Mouse (Mus musculus) midbrain, embryonic 14.5 days (tissue): ENCODE measurements around the gene Tbl3. TPM values are rescaled to one million over a fixed set of nuclear protein-coding genes. Genes with fewer than 3 reads are reported as not detected.

Source experiments
- ATAC-seq: fragments of 200-750 bp; cut with Nextera tagmentation; 2 replicates; pipeline ENCODE4 v1.8.0; 2017; ENCODE audit warnings: moderate number of reproducible peaks, moderate library complexity; ENCODE audit not compliant: low FRiP score, low TSS enrichment
- DNase-seq: peaks from one replicate; pipeline ENCODE4 v3.0.0-alpha.2; 2015
- H3K27ac ChIP-seq: fragments of 300-500 bp; sonication (generic); replicated peaks from 2 replicates; pipeline ENCODE4 v1.5.1; 2014; ENCODE audit warnings: mild to moderate bottlenecking, low read depth, low read length, moderate library complexity
- H3K27me3 ChIP-seq: fragments of 300-500 bp; sonication (generic); 2 replicates; pipeline ENCODE4 v1.6.1; 2014; ENCODE audit warnings: low read length, control low read depth, mixed read lengths; ENCODE audit not compliant: control insufficient read depth, insufficient read depth
- H3K36me3 ChIP-seq: fragments of 300-500 bp; sonication (generic); 2 replicates; pipeline ENCODE4 v1.6.1; 2014; ENCODE audit warnings: low read length, control low read depth; ENCODE audit not compliant: control insufficient read depth, insufficient read depth
- H3K4me1 ChIP-seq: fragments of 300-500 bp; sonication (generic); 2 replicates; pipeline ENCODE4 v1.6.1; 2014; ENCODE audit warnings: mild to moderate bottlenecking, antibody characterized with exemption, low read length, control low read depth; ENCODE audit not compliant: control insufficient read depth, insufficient read depth
- H3K4me2 ChIP-seq: fragments of 300-500 bp; sonication (generic); 2 replicates; pipeline ENCODE4 v1.6.1; 2014; ENCODE audit warnings: mild to moderate bottlenecking, low read length, moderate library complexity
- H3K4me3 ChIP-seq: fragments of 300-500 bp; sonication (generic); replicated peaks from 2 replicates; pipeline ENCODE4 v1.5.1; 2014; ENCODE audit warnings: low read depth, low read length
- H3K9ac ChIP-seq: fragments of 300-500 bp; sonication (generic); replicated peaks from 2 replicates; pipeline ENCODE4 v1.6.1; 2014; ENCODE audit warnings: mild to moderate bottlenecking, low read length, moderate library complexity
- H3K9me3 ChIP-seq: fragments of 300-500 bp; sonication (generic); 2 replicates; pipeline ENCODE4 v1.6.1; 2016; ENCODE audit warnings: low read length, control low read depth, mixed read lengths; ENCODE audit not compliant: control insufficient read depth
- WGBS: fragments of 180-500 bp; shearing (Covaris S2); extraction: QIAGEN DNeasy Blood & Tissue Kit; methylation state at CpG from one replicate; pipeline ENCODE4 v1.1.7; 2014; 5-methylcytosine and 5-hydroxymethylcytosine counted together
- polyA plus RNA-seq: library from polyadenylated mRNA; unstranded; fragments of >200 nt; fragmentation: Nextera tagmentation; extraction: Ambion mirVana; gene quantifications from 2 replicates; pipeline ENCODE4 v1.2.1, GENCODE M21; 2014

The Tbl3 gene
- polyA plus RNA-seq, 1 experiment from 2014 or later = 73.0 TPM

DNA sequence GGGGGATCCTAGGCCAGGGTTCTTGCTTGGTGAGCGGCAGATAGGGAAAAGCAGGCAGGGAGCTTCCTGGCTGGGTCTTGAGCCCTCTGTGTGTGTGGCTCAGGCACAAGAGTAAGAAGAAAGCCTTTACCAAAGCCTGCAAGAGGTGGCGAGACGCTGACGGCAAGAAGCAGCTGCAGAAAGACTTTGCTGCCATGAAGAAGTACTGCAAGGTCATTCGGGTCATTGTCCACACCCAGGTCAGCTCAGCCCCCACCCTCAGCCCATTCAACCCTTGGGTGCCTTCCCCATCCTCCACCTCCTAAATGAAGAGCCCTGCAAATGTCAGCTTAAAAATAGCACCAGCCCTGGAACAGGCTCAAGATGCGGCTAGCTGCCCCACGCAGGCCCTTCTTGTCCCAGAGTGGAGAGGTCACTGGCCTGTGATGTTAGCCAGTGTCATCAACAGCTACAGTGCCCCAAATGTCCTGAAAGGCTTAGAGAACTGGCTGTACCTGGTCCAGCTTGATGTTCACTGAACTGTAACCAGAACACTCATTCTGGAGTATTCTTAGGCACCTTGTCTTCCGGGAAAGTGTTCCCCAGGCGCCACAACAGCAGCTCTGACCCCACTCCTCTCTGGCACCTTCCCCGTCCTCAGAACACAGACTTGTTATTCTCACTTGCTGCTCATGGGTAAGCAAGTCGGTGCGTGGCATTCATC is 24.9 kb upstream of the Tbl3 start:
- H3K9ac ChIP-seq = no peak overlapping the region
- 81% methylated on average over 12 of the region's 12 CpGs for WGBS
- H3K27ac ChIP-seq = no peak overlapping the region
- no peaks in the 10 kb centered on the region for H3K36me3 ChIP-seq
- H3K4me2 ChIP-seq = no peak overlapping the region
- DNase-seq (no peak), ATAC-seq (no peak)
- 0 out of 2 replicates have a peak, but pooled peaks cover 6% of the 10 kb centered on the region for H3K4me1 ChIP-seq
- H3K4me3 ChIP-seq = no peak overlapping the region
- H3K27me3 ChIP-seq = no peaks in the 10 kb centered on the region
- no peaks in the 10 kb centered on the region for H3K9me3 ChIP-seq

DNA sequence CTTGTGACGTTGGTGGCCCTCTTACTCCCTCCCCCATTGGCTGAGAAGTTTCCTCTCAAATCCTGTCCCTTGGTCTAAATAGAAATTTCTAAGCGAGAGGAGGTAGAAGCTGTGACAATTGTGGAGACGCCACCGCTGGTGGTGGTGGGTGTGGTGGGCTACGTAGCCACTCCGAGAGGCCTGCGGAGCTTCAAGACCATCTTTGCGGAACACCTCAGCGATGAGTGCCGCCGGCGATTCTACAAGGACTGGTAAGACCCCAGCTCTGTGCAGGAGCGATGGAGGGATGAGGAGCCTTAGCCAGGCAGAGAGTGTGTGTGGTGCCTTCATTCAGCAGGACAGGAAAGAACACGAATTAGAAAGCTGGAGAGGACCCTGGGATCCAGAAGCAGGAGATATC is 23.3 kb upstream of the Tbl3 start:
- no peaks in the 10 kb centered on the region for H3K4me1 ChIP-seq
- H3K36me3 ChIP-seq = no peaks in the 10 kb centered on the region
- no peak overlapping the region for H3K27ac ChIP-seq
- no peak overlapping the region for H3K4me2 ChIP-seq
- no peaks in the 10 kb centered on the region for H3K27me3 ChIP-seq
- no peak overlapping the region for H3K9ac ChIP-seq
- H3K4me3 ChIP-seq = no peak overlapping the region
- H3K9me3 ChIP-seq = no peaks in the 10 kb centered on the region
- WGBS = 85% methylated on average over 14 of the region's 14 CpGs
- DNase-seq (no peak), ATAC-seq (no peak)

DNA sequence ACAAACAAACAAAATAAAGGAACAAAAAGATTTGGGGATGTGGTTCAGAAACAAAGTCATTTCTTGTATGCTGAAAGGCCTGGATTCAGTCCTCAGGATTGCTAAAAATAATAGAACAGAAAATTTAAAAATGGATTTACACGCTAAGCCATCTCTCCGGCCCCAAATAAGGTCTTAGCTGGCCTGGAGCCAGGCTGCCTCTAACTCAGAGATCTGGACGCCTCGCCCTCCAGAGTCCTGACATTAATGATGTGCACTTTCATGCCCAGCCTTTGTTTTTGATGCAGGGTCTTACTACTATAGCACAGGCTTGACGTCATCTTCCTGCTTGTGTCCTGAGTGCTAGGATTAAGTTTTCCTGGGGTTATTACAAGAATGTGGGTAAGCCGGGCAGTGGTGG is 21.6 kb upstream of the Tbl3 start:
- Histone ChIP-seq H3K9me3 (no peaks in the 10 kb centered on the region), H3K36me3 (no peaks in the 10 kb centered on the region), H3K4me1 (no peaks in the 10 kb centered on the region), H3K4me2 (no peak overlapping the region), H3K27ac (no peak overlapping the region), H3K9ac (no peak overlapping the region), H3K27me3 (no peaks in the 10 kb centered on the region), H3K4me3 (no peak overlapping the region)
- ATAC-seq (no peak), DNase-seq (no peak)
- 78% methylated on average over 6 of the region's 6 CpGs for WGBS

DNA sequence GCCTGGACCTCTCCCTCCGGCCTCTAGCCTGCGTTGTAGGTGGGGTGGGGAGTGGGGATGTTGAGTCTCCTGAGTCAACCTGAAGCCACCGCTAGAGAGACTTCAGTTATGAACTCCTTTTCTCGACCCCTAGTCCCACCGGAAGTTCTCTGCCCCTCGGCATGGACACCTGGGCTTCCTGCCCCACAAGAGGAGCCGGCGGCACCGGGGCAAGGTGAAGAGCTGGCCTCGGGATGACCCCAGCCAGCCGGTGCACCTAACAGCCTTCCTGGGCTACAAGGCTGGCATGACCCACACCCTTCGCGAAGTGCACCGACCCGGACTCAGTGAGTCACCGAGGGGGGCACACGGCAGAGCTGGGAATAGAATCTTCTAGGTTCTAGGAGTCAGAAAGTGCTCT is 20.7 kb upstream of the Tbl3 start:
- 80% methylated on average over 17 of the region's 17 CpGs for whole genome bisulfite sequencing
- Histone ChIP-seq H3K4me1 (peaks cover 5% of the 10 kb centered on the region), H3K27me3 (no peaks in the 10 kb centered on the region), H3K4me3 (no peak overlapping the region), H3K4me2 (no peak overlapping the region), H3K36me3 (no peaks in the 10 kb centered on the region), H3K27ac (no peak overlapping the region), H3K9me3 (no peaks in the 10 kb centered on the region), H3K9ac (no peak overlapping the region)
- ATAC-seq = no peak
- no peak for DNase-seq

DNA sequence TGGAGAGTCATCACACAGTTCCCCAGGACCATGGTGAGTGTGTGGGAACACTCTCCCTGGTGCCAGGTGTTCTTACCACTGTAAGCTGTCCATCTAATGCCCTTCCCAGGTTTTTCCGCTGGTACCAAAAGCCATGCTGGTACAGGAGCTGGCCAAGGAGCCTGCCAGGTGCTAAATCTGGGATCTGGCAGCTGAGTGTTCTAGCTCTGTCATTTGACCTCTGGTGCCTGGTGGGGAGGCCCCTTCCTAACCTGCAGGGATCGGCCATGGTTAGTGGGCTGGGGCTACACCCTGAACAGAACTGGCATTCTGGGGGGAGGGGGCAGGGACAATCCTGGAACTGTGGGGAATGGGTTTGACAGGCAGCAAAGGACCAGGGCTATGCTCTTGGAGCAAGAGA is 20.2 kb upstream of the Tbl3 start, which contains the start of gene Rpl3l:
Gene Rpl3l (plus strand): TSS at position 203 of the 400 bp plus-strand sequence.
- Histone ChIP-seq H3K9ac (no peak within 1 kb of the TSS), H3K27me3 (no peaks in the 10 kb centered on the region), H3K9me3 (no peaks in the 10 kb centered on the region), H3K36me3 (peaks cover under 1% of the 10 kb centered on the region; the same call in 1 of the 2 replicates), H3K4me3 (no peak within 1 kb of the TSS), H3K4me1 (peaks cover 9% of the 10 kb centered on the region), H3K4me2 (no peak within 1 kb of the TSS), H3K27ac (no peak within 1 kb of the TSS)
- DNase-seq (no peak), ATAC-seq (no peak)
- 75% methylated on average over 2 of the region's 2 CpGs for WGBS

DNA sequence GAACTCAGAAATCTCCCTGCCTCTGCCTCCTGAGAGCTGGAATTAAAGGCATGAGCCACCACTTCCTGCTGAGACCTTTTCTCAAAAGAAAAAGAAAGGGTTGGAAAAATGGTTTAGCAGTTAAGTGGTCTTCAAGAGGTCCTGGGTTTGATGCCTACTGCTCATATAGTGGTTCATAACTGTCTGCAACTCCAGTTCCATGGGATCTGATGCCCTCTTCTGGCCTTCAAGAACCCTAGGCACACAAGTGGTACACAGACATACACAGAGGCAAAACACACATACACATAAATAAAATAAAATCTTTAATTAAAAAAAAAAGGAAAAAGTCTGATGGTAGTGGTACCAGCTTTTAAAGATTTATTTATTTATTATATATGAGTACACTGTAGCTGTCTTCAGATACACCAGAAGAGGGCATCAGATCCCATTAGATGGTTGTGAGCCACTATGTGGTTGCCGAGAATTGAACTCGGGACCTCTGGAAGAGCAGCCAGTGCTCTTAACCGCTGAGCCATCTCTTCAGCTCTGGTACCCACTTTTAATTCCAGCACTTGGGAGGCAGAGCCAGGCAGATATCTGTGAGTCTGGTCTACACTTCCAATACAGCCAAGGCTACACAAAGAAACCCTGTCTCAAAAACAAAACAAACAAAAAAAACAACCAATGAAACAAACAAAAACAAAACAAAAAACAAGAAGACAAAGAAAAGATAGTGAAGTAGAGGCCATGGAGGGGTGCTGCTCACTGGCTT is 18.4 kb upstream of the Tbl3 start:
- peaks cover 16% of the 10 kb centered on the region for H3K36me3 ChIP-seq
- DNase-seq = no peak

DNA sequence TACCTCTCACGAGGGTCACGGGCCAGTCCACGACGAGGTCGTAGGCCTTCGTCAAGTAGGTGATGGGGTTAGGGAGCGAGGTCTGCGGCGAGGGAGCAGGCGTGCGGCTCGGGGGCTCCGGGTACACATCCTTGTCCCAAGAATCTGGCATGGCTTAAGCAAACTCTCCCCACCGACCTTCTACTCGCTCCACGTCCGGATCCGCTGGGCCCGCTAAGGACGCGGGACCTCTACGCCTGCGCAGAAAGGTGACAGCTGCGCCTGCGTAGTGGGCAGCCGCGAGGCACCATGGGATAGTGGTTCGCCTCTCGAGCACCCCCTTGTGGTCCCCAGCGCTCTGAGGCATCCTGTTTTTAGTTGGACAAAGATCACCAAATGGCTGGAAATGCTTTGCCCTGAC is 16.7 kb upstream of the Tbl3 start, which contains the start of gene Ndufb10:
Gene Ndufb10 (minus strand): TSS at position 295 of the 400 bp plus-strand sequence.
- under 1% methylated on average over 30 of the region's 30 CpGs for WGBS
- peak within 1 kb of the TSS; percentile 88 for H3K9ac ChIP-seq
- peak within 1 kb of the TSS; percentile 94 for H3K4me2 ChIP-seq
- H3K9me3 ChIP-seq = no peaks in the 10 kb centered on the region
- H3K27ac ChIP-seq = peak within 1 kb of the TSS; percentile 77
- H3K4me3 ChIP-seq = peak within 1 kb of the TSS; percentile 76
- H3K27me3 ChIP-seq = no peaks in the 10 kb centered on the region
- ATAC-seq (peak; percentile 76), DNase-seq (peak; percentile 99)
- H3K4me1 ChIP-seq = peaks cover 9% of the 10 kb centered on the region
- H3K36me3 ChIP-seq = peaks cover 16% of the 10 kb centered on the region

More for the DNA sequence above, 18.4 kb upstream of the Tbl3 start:
- peaks cover 9% of the 10 kb centered on the region for H3K4me1 ChIP-seq
- no peak overlapping the region for H3K4me3 ChIP-seq
- H3K9ac ChIP-seq = no peak overlapping the region
- H3K4me2 ChIP-seq = no peak overlapping the region
- WGBS = 79% methylated on average over 3 of the region's 3 CpGs
- no peaks in the 10 kb centered on the region for H3K9me3 ChIP-seq
- ATAC-seq = no peak
- H3K27ac ChIP-seq = no peak overlapping the region
- no peaks in the 10 kb centered on the region for H3K27me3 ChIP-seq

DNA sequence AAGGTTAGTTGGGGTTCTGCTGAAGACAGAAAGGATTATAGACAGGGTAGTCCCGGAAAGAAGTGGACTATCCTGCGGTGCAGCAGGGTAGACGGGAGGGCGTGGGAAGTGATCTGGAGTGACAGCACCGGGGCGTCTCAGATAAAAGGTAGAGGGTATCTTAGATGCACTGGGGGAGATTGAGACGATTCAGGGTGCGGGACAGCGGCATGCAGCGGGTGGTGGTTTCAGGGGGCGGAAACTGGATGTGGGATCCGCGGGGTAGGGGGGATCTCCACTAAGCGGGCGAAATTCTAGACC is 16.4 kb upstream of the Tbl3 start:
- no peaks in the 10 kb centered on the region for H3K9me3 ChIP-seq
- peak overlapping the region; percentile 77 for H3K27ac ChIP-seq
- peaks cover 16% of the 10 kb centered on the region for H3K36me3 ChIP-seq
- DNase-seq (no peak), ATAC-seq (no peak)
- peak overlapping the region; percentile 76 for H3K4me3 ChIP-seq
- H3K27me3 ChIP-seq = no peaks in the 10 kb centered on the region
- H3K4me2 ChIP-seq = peak overlapping the region; percentile 94
- H3K4me1 ChIP-seq = peaks cover 9% of the 10 kb centered on the region
- peak overlapping the region; percentile 88 for H3K9ac ChIP-seq
- WGBS = under 1% methylated on average over 15 of the region's 15 CpGs
